Mouse (Mus musculus) ES-Bruce4 (cell line): ENCODE data around the gene March9.

Experiments
- CTCF ChIP-seq: IDR thresholded peaks from one replicate; pipeline ENCODE4 v1.8.1; 2011; ENCODE audit warnings: low read depth, low read length
- POLR2A ChIP-seq: IDR thresholded peaks from one replicate; pipeline ENCODE4 v1.8.1; 2011; ENCODE audit warnings: low read length; ENCODE audit not compliant: insufficient read depth

GRCm38 (mm10) chr10:127103631-127104030, 43.6 kb upstream of the March9 start:
- no peak for TF ChIP-seq CTCF
- TF ChIP-seq POLR2A = no peak
